Mouse (Mus musculus): ENCODE data around the gene Pak6.

The Pak6 gene

GRCm38 (mm10) chr2:118697311-118697877 is 34.3 kb downstream of the Pak6 start:
- no peak for DNase-seq (ENCODE audit: low spot score in 2 of 2)

GRCm38 (mm10) chr2:118697955-118698354 is 34.9 kb downstream of the Pak6 start:
- no peak for DNase-seq (ENCODE audit: low spot score in 2 of 2)

GRCm38 (mm10) chr2:118700179-118701062 is 37.3 kb downstream of the Pak6 start:
- DNase-seq (ENCODE audit: low spot score in 2 of 2), result peak in 1 of 2 experiments; percentile 78

- no peak for DNase-seq (ENCODE audit: low spot score in 2 of 2)
Observed at GRCm38 (mm10) chr2:118701161-118701560, 38.1 kb downstream of the Pak6 start.

- DNase-seq (ENCODE audit: low spot score in 2 of 2), result no peak
Observed at GRCm38 (mm10) chr2:118701971-118702882, 39.1 kb downstream of the Pak6 start.

GRCm38 (mm10) chr2:118702883-118703761 is 40.0 kb downstream of the Pak6 start:
- DNase-seq (ENCODE audit: low spot score in 2 of 2), result no peak

- DNase-seq (ENCODE audit: low spot score in 2 of 2), result no peak
Observed at GRCm38 (mm10) chr2:118703913-118704730, 41.0 kb downstream of the Pak6 start, which contains the start of gene Ankrd63. Gene Ankrd63 (minus strand): TSS chr2:118703963.

GRCm38 (mm10) chr2:118706436-118706835 is 43.3 kb downstream of the Pak6 start:
- peak in 1 of 2 experiments; percentile 68 for DNase-seq (ENCODE audit: low spot score in 2 of 2)

- DNase-seq (ENCODE audit: low spot score in 2 of 2), result no peak
Observed at GRCm38 (mm10) chr2:118708472-118708871, 45.4 kb downstream of the Pak6 start.

- DNase-seq (ENCODE audit: low spot score in 2 of 2), result no peak
Observed at GRCm38 (mm10) chr2:118709655-118710221, 46.6 kb downstream of the Pak6 start.

- no peak for DNase-seq (ENCODE audit: low spot score in 2 of 2)
Observed at GRCm38 (mm10) chr2:118711038-118711494, 48.0 kb downstream of the Pak6 start.

GRCm38 (mm10) chr2:118713631-118714030 is 50.5 kb downstream of the Pak6 start:
- DNase-seq (ENCODE audit: low spot score in 2 of 2), result no peak

GRCm38 (mm10) chr2:118714230-118714629 is 51.1 kb downstream of the Pak6 start:
- peak in 1 of 2 experiments; percentile 75 for DNase-seq (ENCODE audit: low spot score in 2 of 2)

GRCm38 (mm10) chr2:118716677-118717076 is 53.6 kb downstream of the Pak6 start:
- DNase-seq (ENCODE audit: low spot score in 2 of 2), result no peak

- no peak for DNase-seq (ENCODE audit: low spot score in 2 of 2)
Observed at GRCm38 (mm10) chr2:118723693-118724486, 60.8 kb downstream of the Pak6 start.

GRCm38 (mm10) chr2:118725511-118725910 is 62.4 kb downstream of the Pak6 start:
- no peak for DNase-seq (ENCODE audit: low spot score in 2 of 2)

- no peak for DNase-seq (ENCODE audit: low spot score in 2 of 2)
Observed at GRCm38 (mm10) chr2:118726873-118727272, 63.8 kb downstream of the Pak6 start.

- no peak for DNase-seq (ENCODE audit: low spot score in 2 of 2)
Observed at GRCm38 (mm10) chr2:118727911-118728310, 64.8 kb downstream of the Pak6 start.

- no peak for DNase-seq (ENCODE audit: low spot score in 2 of 2)
Observed at GRCm38 (mm10) chr2:118728337-118728736, 65.2 kb downstream of the Pak6 start, which contains the start of gene Plcb2. Gene Plcb2 (minus strand): TSS chr2:118728438.
